Mouse (Mus musculus) lung, embryonic 16.5 days (tissue): Measurements from ENCODE around the gene Siah1a. TPM values are rescaled to one million over a fixed set of nuclear protein-coding genes. Genes with fewer than 3 reads are reported as not detected.

Experiments
- ATAC-seq: fragments of 200-750 bp; cut with Nextera tagmentation; 2 replicates; pipeline ENCODE4 v1.8.0; 2017; ENCODE audit warnings: low read depth, mild to moderate bottlenecking, moderate library complexity
- H3K27ac ChIP-seq: fragments of 300-500 bp; sonication (generic); 2 replicates; pipeline ENCODE4 v1.5.1; 2014; ENCODE audit warnings: mild to moderate bottlenecking, control low read depth, low read length
- H3K27me3 ChIP-seq: fragments of 300-500 bp; sonication (generic); 2 replicates; pipeline ENCODE4 v1.6.1; 2014; ENCODE audit warnings: low read depth, low read length, mixed read lengths; ENCODE audit not compliant: control insufficient read depth, insufficient read depth
- H3K36me3 ChIP-seq: fragments of 300-500 bp; sonication (generic); 2 replicates; pipeline ENCODE4 v1.6.1; 2014; ENCODE audit warnings: low read length; ENCODE audit not compliant: control insufficient read depth, insufficient read depth
- H3K4me1 ChIP-seq: fragments of 300-500 bp; sonication (generic); replicated peaks from 2 replicates; pipeline ENCODE4 v1.6.1; 2014; ENCODE audit warnings: low read length, mixed read lengths; ENCODE audit not compliant: control insufficient read depth, insufficient read depth
- H3K4me2 ChIP-seq: fragments of 300-500 bp; sonication (generic); 2 replicates; pipeline ENCODE4 v1.6.1; 2014; ENCODE audit warnings: low read depth, low read length, control low read depth
- H3K4me3 ChIP-seq: fragments of 300-500 bp; sonication (generic); 2 replicates; pipeline ENCODE4 v1.5.1; 2014; ENCODE audit warnings: mild to moderate bottlenecking, low read length, control low read depth
- H3K9ac ChIP-seq: fragments of 300-500 bp; sonication (generic); 2 replicates; pipeline ENCODE4 v1.6.1; 2014; ENCODE audit warnings: low read length, control low read depth
- H3K9me3 ChIP-seq: fragments of 300-500 bp; sonication (generic); 2 replicates; pipeline ENCODE4 v1.6.1; 2016; ENCODE audit warnings: low read length; ENCODE audit not compliant: control insufficient read depth
- WGBS: fragments of 180-500 bp; shearing (Covaris S2); extraction: QIAGEN DNeasy Blood & Tissue Kit; methylation state at CpG from one replicate; pipeline ENCODE4 v1.1.7; 2014; 5-methylcytosine and 5-hydroxymethylcytosine counted together
- polyA plus RNA-seq: library from polyadenylated mRNA; unstranded; fragments of >200 nt; fragmentation: Nextera tagmentation; extraction: Ambion mirVana; gene quantifications from 2 replicates; pipeline ENCODE4 v1.2.1, GENCODE M21; 2015

Siah1a gene
- polyA plus RNA-seq, 1 experiment from 2014 or later, result 39.5 TPM

DNA sequence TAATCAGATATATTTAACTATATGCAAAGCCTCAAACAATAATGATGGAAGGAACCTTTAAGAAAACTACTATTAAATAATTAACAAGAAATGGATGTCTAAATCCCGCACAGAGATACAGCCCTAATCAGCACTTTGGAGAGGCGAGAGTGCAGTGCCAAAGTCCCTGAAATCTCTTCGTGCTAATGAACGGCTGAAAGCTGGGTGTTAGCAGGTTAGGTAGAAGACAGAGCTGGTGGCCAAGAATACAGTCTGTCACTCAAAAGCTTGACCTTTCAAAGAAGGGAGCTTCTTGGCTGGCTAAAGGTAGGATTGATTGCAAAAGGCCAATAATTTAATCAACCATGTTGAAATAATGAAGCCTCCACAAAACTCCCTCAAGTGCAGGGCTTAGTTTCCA, 11.6 kb downstream of the Siah1a start:
- ATAC-seq, result no peak
- Histone ChIP-seq H3K4me3 (no peak overlapping the region), H3K27me3 (no peaks in the 10 kb centered on the region), H3K9me3 (no peaks in the 10 kb centered on the region), H3K36me3 (no peaks in the 10 kb centered on the region), H3K9ac (no peak overlapping the region), H3K27ac (no peak overlapping the region), H3K4me2 (no peak overlapping the region), H3K4me1 (peaks cover 35% of the 10 kb centered on the region)
- 74% methylated on average over 4 of the region's 4 CpGs for WGBS

DNA sequence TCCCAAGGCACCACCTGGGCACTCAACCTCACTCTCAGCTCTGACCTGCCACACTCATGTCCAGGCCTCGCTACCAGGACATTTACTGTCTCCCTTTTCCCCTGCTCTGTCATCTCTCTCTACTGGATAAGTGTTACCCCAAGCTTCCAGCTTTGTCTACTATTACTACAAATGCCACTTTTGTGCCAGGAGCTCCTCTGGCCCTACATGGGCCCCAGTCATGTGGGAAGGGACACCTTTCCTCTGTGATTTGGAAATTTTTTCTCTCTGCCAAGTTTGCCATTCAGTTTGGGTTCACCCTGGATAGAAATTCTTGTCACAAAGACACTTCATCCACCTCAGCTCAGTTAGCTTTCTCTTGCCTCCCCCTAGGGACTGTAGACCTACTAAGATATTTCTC, 14.9 kb downstream of the Siah1a start:
- Histone ChIP-seq H3K36me3 (no peaks in the 10 kb centered on the region), H3K4me1 (peaks cover 40% of the 10 kb centered on the region), H3K9ac (no peak overlapping the region), H3K4me2 (no peak overlapping the region), H3K27ac (no peak overlapping the region), H3K9me3 (no peaks in the 10 kb centered on the region), H3K27me3 (no peaks in the 10 kb centered on the region), H3K4me3 (no peak overlapping the region)
- WGBS, result 72% methylated on average over 1 of the region's 1 CpGs
- ATAC-seq, result no peak

DNA sequence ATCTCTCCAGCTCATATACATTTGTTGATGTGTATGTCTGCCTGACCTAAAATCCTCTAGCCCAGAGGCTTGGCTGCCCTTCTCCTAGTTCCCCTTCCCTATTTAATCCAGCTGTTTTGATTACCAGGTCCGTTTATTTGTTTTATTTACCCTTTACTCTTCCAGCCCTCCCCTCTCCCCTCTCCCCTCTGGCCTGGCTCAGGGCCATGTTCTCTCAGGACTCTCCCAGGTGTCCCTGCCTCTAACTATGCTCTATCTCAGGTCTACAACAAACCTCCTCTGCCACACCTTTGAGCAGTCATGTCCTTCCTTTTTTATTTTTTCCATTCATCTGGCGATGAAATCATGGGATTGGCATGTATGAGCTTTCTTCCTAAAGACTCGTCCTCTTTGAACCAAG, 15.4 kb downstream of the Siah1a start:
- no peak overlapping the region for H3K27ac ChIP-seq
- H3K4me2 ChIP-seq, result no peak overlapping the region
- WGBS, result 29% methylated on average over 3 of the region's 3 CpGs
- H3K36me3 ChIP-seq, result no peaks in the 10 kb centered on the region
- H3K9me3 ChIP-seq, result no peaks in the 10 kb centered on the region
- no peak overlapping the region for H3K4me3 ChIP-seq
- no peaks in the 10 kb centered on the region for H3K27me3 ChIP-seq
- ATAC-seq, result no peak
- H3K9ac ChIP-seq, result no peak overlapping the region
- peaks cover 35% of the 10 kb centered on the region for H3K4me1 ChIP-seq

DNA sequence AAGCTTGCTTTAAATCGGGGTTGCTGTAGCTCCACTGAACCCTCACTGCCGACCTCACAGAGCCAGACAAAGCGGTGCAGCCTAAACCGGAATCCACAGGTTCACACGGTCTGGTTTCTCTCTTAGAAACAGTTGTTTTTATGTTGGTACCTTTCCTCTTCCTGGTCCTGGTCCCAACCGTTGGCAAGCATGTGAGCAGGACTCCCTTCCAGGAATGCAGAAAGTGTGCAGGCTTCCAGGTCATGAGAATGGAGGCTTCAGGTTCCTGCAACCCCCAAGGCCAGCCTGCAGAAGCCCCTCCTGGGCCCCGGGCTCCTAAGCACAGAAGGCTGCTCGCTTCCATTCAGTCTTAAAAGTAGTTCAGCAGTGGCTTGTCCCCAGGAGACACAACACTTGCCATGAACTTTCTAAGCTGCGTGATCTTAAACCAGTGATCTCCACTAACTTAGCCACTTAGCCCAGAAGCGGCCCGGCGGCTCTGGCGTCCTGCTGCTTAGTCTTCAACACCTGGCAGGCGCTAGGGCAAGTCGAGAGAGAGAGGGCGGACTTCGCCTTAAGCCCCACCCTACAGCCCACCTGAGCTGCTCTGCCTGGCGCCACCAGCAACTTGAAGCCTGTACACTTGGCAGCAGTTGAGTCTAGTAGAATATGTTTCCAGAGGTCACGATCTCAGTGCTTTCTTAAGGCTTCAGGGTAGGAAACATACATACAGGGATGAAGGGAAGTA, 17.3 kb downstream of the Siah1a start:
- H3K4me3 ChIP-seq, result no peak overlapping the region
- H3K4me2 ChIP-seq, result no peak overlapping the region
- peak; percentile 93 for ATAC-seq
- H3K9me3 ChIP-seq, result no peaks in the 10 kb centered on the region
- peak overlapping the region; percentile 36; the same call in 1 of the 2 replicates for H3K27ac ChIP-seq
- H3K27me3 ChIP-seq, result no peaks in the 10 kb centered on the region
- no peak overlapping the region for H3K9ac ChIP-seq
- H3K36me3 ChIP-seq, result no peaks in the 10 kb centered on the region
- WGBS, result 52% methylated on average over 19 of the region's 19 CpGs
- H3K4me1 ChIP-seq, result peaks cover 30% of the 10 kb centered on the region

DNA sequence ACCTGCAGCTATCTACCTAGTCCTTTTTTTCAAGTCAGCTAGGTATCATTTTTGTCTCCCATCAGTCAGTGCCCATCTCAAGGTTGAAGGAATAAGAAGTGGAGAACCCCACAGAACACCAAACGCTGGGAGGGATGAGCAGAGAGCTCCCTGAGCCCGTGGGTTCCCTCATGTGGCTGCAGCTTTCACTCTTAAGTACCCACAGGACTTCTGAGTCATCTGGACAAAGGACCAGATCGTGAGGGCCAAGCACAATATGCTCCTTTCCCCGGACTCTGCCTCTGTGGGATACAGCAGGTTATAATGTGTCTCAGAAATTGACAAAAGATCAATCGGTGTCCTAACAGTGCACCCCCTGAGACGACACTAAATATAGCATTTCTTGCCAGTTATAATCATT, 18.8 kb downstream of the Siah1a start:
- no peak overlapping the region for H3K27ac ChIP-seq
- WGBS, result 73% methylated on average over 6 of the region's 6 CpGs
- H3K36me3 ChIP-seq, result no peaks in the 10 kb centered on the region; the same call in 1 of the 2 replicates
- peaks cover 30% of the 10 kb centered on the region for H3K4me1 ChIP-seq
- no peak overlapping the region for H3K9ac ChIP-seq
- no peak overlapping the region for H3K4me3 ChIP-seq
- ATAC-seq, result no peak
- no peak overlapping the region for H3K4me2 ChIP-seq
- H3K27me3 ChIP-seq, result no peaks in the 10 kb centered on the region
- no peaks in the 10 kb centered on the region for H3K9me3 ChIP-seq

DNA sequence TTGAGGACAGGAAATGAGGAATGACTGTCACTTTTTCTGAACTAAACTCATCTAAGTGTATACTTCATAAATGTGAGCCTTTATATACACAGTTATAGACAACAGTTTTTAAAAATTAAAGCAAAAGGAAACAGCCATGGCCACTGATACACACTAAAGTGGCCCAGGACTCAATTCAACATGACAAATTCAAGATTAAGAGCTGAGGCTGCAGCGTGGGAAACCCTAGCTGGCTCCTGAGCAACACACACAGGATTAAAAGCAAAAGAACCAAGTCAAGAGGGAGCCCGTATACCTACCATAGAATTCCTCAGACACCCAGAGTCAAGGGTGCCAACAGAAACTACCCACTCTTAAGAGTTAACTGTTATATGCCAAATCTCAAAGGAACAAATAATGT, 24.2 kb downstream of the Siah1a start:
- no peak overlapping the region for H3K4me2 ChIP-seq
- H3K4me3 ChIP-seq, result no peak overlapping the region
- no peak overlapping the region for H3K9ac ChIP-seq
- H3K4me1 ChIP-seq, result no peaks in the 10 kb centered on the region
- H3K9me3 ChIP-seq, result no peaks in the 10 kb centered on the region
- no peak overlapping the region for H3K27ac ChIP-seq
- H3K36me3 ChIP-seq, result peaks cover 3% of the 10 kb centered on the region; the same call in 1 of the 2 replicates
- WGBS, result 72% methylated on average over 2 of the region's 2 CpGs
- H3K27me3 ChIP-seq, result no peaks in the 10 kb centered on the region
- ATAC-seq, result no peak

DNA sequence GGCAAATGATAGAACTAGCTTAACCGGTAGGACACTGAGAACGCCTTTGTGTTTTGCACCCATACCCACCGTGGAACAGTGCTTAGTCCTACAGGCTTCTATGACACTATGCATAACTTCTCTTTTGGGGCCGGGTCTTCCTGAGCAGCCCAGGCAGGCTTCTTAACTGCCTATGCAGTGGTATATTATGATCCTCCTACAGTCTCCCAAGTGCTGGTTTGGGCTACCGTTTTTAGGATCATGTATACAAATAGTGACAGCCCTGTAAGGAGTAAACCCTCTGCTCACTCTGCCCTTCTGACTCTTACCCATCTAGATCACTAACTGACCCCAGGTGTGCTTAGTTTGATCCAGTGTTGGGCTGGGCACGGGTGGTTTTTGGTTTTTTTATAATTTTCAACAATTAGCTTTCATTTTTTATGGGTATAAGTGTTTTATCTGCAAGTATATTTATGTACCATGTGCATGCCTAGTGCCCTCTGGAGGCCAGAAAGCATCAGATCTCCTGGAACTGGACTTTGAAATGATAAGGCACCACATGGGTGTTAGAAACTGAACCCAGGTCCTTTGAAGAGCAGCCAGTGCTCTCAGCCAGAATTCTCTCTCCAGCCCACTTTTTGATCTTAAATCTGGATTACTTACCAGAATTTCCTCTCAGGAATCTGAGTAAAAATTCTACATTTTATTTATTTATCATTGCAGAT, 24.8 kb downstream of the Siah1a start:
- Histone ChIP-seq H3K36me3 (peaks cover 3% of the 10 kb centered on the region; the same call in 1 of the 2 replicates), H3K27me3 (no peaks in the 10 kb centered on the region), H3K4me2 (no peak overlapping the region), H3K9me3 (no peaks in the 10 kb centered on the region), H3K4me3 (no peak overlapping the region), H3K9ac (no peak overlapping the region), H3K27ac (no peak overlapping the region), H3K4me1 (no peaks in the 10 kb centered on the region)
- 89% methylated on average over 6 of the region's 6 CpGs for WGBS
- ATAC-seq, result no peak

DNA sequence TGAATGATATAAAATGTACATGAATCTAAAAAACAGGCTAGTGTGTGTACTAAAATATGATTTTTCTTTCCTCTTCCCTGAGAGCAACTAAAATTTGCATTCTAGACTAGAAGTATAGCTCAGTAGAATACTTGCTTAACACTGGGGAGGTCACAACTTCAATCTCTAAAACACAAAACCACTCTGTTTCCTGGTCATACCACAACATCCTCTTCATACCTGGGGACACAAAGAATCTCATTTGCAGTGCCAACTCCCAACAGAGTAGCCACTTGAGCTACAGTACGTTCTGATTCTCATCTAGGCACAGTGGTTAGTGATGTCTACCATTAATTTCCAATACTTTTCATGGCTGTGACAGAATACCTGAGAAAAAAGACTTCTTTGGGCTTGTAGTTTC, 26.4 kb downstream of the Siah1a start:
- Histone ChIP-seq H3K9ac (no peak overlapping the region), H3K9me3 (no peaks in the 10 kb centered on the region), H3K36me3 (peaks cover 3% of the 10 kb centered on the region; the same call in 1 of the 2 replicates), H3K4me2 (no peak overlapping the region), H3K27ac (no peak overlapping the region), H3K4me1 (no peaks in the 10 kb centered on the region), H3K4me3 (no peak overlapping the region), H3K27me3 (no peaks in the 10 kb centered on the region)
- WGBS, result 73% methylated on average over 1 of the region's 1 CpGs
- ATAC-seq, result no peak

DNA sequence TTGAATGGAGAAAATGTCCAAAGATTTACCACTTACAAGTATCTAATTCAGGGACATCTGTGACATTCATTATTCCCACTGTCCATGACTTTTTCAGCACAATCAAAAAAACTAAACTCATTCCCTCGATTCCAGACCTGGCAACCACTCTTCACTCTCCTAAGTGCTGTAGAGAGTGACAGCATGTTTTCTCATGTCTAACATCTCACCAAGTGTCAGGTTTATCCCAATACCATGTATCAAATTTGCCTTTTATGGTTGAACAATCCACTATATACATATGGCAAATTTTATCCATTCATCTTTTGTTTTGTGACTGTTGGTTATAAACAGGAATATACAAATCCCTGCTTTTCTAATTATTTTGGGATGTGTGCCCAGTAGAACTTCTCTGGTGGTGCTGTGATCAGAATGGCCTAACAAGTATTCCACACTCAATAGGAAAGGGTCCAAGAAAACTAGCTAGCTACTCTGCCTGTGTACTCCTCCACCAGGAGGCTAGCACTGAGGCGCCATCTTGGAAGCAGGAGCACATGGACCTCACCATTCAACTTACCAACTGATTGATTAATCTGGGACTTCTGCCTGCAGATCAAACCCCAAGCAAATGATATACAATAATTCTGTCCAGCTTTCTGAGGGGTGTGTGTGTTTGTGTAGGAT, 27.3 kb downstream of the Siah1a start:
- Histone ChIP-seq H3K27me3 (no peaks in the 10 kb centered on the region), H3K36me3 (peaks cover 3% of the 10 kb centered on the region; the same call in 1 of the 2 replicates), H3K9me3 (no peaks in the 10 kb centered on the region), H3K4me1 (no peaks in the 10 kb centered on the region), H3K27ac (no peak overlapping the region), H3K9ac (no peak overlapping the region), H3K4me2 (no peak overlapping the region), H3K4me3 (no peak overlapping the region)
- ATAC-seq, result peak; percentile 66
- WGBS, result 66% methylated on average over 2 of the region's 2 CpGs
